Mouse (Mus musculus) testis, adult 2 months (tissue): ENCODE results near the gene Abhd16a. TPM values are rescaled to one million over a fixed set of nuclear protein-coding genes. Genes with fewer than 3 reads are reported as not detected.

Experiments used
- H3K27ac ChIP-seq: fragments of 200-500 bp; 2 replicates; pipeline ENCODE4 v1.5.1; 2012; ENCODE audit warnings: low read depth, low read length; ENCODE audit not compliant: control insufficient read depth, insufficient read depth
- H3K27me3 ChIP-seq: fragments of 200-500 bp; 2 replicates; pipeline ENCODE4 v1.6.1; 2012; ENCODE audit warnings: mild to moderate bottlenecking, low read length, moderate library complexity; ENCODE audit not compliant: control insufficient read depth, insufficient read depth
- H3K36me3 ChIP-seq: fragments of 200-500 bp; 2 replicates; pipeline ENCODE4 v1.6.1; 2012; ENCODE audit warnings: mild to moderate bottlenecking, low read length; ENCODE audit not compliant: control insufficient read depth, insufficient read depth
- H3K4me1 ChIP-seq: fragments of 200-500 bp; 2 replicates; pipeline ENCODE4 v1.6.1; 2012; ENCODE audit warnings: low read length; ENCODE audit not compliant: control insufficient read depth, insufficient read depth
- H3K4me3 ChIP-seq: fragments of 200-500 bp; 2 replicates; pipeline ENCODE4 v1.5.1; 2012; ENCODE audit warnings: low read depth, mild to moderate bottlenecking, low read length, moderate library complexity, mixed read lengths; ENCODE audit not compliant: control insufficient read depth
- CTCF ChIP-seq: fragments of 200-500 bp; IDR thresholded peaks from 2 replicates; pipeline ENCODE4 v1.5.1; 2012; ENCODE audit warnings: low read depth, mild to moderate bottlenecking, inconsistent platforms, low read length, moderate library complexity; ENCODE audit not compliant: control insufficient read depth, insufficient read depth, insufficient replicate concordance
- POLR2A ChIP-seq: fragments of 200-500 bp; IDR thresholded peaks from 2 replicates; pipeline ENCODE4 v1.6.1; 2012; ENCODE audit warnings: low read depth, mild to moderate bottlenecking, inconsistent platforms, low read length, moderate library complexity; ENCODE audit not compliant: control insufficient read depth
- polyA plus RNA-seq: library from polyadenylated mRNA; depleted of rRNA; stranded (reverse); fragments of >200 nt; gene quantifications from 2 replicates; pipeline ENCODE4 v1.2.3, GENCODE M21; 2012

Gene Abhd16a
- polyA plus RNA-seq, 1 experiment = 121 TPM

- H3K36me3 ChIP-seq = no peaks in the 10 kb centered on the region; the same call in 1 of the 2 replicates
- TF ChIP-seq CTCF (no peak), POLR2A (no peak)
- no peak overlapping the region for H3K4me3 ChIP-seq
- no peaks in the 10 kb centered on the region for H3K27me3 ChIP-seq
- peaks cover 5% of the 10 kb centered on the region; the same call in 1 of the 2 replicates for H3K4me1 ChIP-seq
- H3K27ac ChIP-seq = no peak overlapping the region
Measured at GRCm38 (mm10) chr17:35090166-35090932, 1.3 kb downstream of the Abhd16a start.

- H3K36me3 ChIP-seq = no peaks in the 10 kb centered on the region; the same call in none of the 2 replicates
- H3K27ac ChIP-seq = no peak overlapping the region
- TF ChIP-seq POLR2A (no peak), CTCF (no peak)
Measured at GRCm38 (mm10) chr17:35092403-35093198, 3.5 kb downstream of the Abhd16a start.

GRCm38 (mm10) chr17:35094475-35095365, 5.7 kb downstream of the Abhd16a start:
- Histone ChIP-seq H3K4me3 (no peak overlapping the region), H3K36me3 (no peaks in the 10 kb centered on the region; the same call in none of the 2 replicates), H3K27me3 (no peaks in the 10 kb centered on the region), H3K27ac (no peak overlapping the region), H3K4me1 (peaks cover 5% of the 10 kb centered on the region; the same call in 1 of the 2 replicates)
- TF ChIP-seq POLR2A (no peak), CTCF (no peak)

More at GRCm38 (mm10) chr17:35092403-35093198, 3.5 kb downstream of the Abhd16a start:
- H3K4me1 ChIP-seq = peaks cover 5% of the 10 kb centered on the region; the same call in 1 of the 2 replicates
- no peak overlapping the region for H3K4me3 ChIP-seq
- H3K27me3 ChIP-seq = no peaks in the 10 kb centered on the region

GRCm38 (mm10) chr17:35096597-35096996, 7.5 kb downstream of the Abhd16a start:
- Histone ChIP-seq H3K27me3 (no peaks in the 10 kb centered on the region), H3K4me1 (no peaks in the 10 kb centered on the region), H3K4me3 (no peak overlapping the region), H3K27ac (no peak overlapping the region), H3K36me3 (no peaks in the 10 kb centered on the region; the same call in none of the 2 replicates)
- TF ChIP-seq POLR2A (no peak), CTCF (no peak)

DNA sequence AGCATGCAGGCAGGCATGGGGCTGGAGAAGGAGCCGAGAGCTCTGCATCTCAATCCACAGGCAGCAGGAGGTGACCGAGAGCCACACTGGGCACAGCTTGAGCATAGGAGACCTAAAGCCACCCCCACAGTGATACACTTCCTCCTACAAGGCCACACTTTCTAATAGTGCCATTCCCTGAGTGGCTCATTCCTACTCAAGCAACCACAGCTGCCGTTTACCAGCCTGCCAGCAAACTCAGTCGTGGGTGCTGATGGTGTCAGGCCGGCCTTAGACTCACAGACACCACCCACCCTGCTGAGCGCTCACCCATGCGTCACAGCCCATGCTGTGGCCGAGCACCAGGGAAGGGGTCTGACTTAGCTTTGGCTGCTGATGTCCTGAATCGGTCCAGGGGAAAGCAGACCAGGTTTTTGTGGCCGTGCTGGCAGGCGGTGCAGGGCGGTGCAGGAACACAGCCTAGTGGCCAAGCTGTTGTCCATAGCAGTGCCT, 8.1 kb downstream of the Abhd16a start:
- Histone ChIP-seq H3K4me1 (no peaks in the 10 kb centered on the region), H3K27ac (no peak overlapping the region), H3K27me3 (no peaks in the 10 kb centered on the region), H3K36me3 (no peaks in the 10 kb centered on the region; the same call in none of the 2 replicates), H3K4me3 (no peak overlapping the region)
- TF ChIP-seq POLR2A (no peak), CTCF (no peak)

GRCm38 (mm10) chr17:35100196-35100765, 11.2 kb downstream of the Abhd16a start:
- Histone ChIP-seq H3K4me3 (no peak overlapping the region), H3K27me3 (no peaks in the 10 kb centered on the region), H3K36me3 (no peaks in the 10 kb centered on the region; the same call in none of the 2 replicates), H3K4me1 (no peaks in the 10 kb centered on the region), H3K27ac (no peak overlapping the region)
- TF ChIP-seq CTCF = no peak
- no peak for TF ChIP-seq POLR2A
